Mouse (Mus musculus) kidney, adult 8-10 months (tissue): ENCODE measurements around the gene Gsdma2.
"Not testable (repeated sequence)": the region's sequence is repeated elsewhere in the genome, so short reads cannot be mapped to it uniquely, and the experiment has no call there.

Source experiments
- DNase-seq, 2 experiments: peaks; one replicate each; pipeline ENCODE4 v3.0.0; 2022

Gene Gsdma2

GRCm38 (mm10) chr11:98671284-98671815 is 24.8 kb downstream of the Gsdma2 start:
- no peak for DNase-seq

- DNase-seq: no peak
Observed at GRCm38 (mm10) chr11:98671857-98672256, 25.3 kb downstream of the Gsdma2 start.

GRCm38 (mm10) chr11:98672482-98672881 is 25.9 kb downstream of the Gsdma2 start:
- no peak for DNase-seq

GRCm38 (mm10) chr11:98673136-98673535 is 26.6 kb downstream of the Gsdma2 start:
- peak in 1 of 2 experiments; percentile 61 for DNase-seq

- no peak for DNase-seq
Observed at GRCm38 (mm10) chr11:98675829-98676363, 29.3 kb downstream of the Gsdma2 start.

GRCm38 (mm10) chr11:98680023-98680422 is 33.5 kb downstream of the Gsdma2 start:
- no peak for DNase-seq

- not testable (repeated sequence) for DNase-seq
Observed at GRCm38 (mm10) chr11:98680595-98680994, 34.0 kb downstream of the Gsdma2 start.

GRCm38 (mm10) chr11:98681186-98681585 is 34.6 kb downstream of the Gsdma2 start:
- DNase-seq: no peak

- DNase-seq: peak; percentile 97 to 98
Observed at GRCm38 (mm10) chr11:98681786-98682745, 35.5 kb downstream of the Gsdma2 start, which contains the start of gene Psmd3. TSS of gene Psmd3 (plus strand) at chr11:98682554.

GRCm38 (mm10) chr11:98682811-98683210 is 36.3 kb downstream of the Gsdma2 start:
- DNase-seq: peak in 1 of 2 experiments; percentile 36

- DNase-seq: no peak
Observed at GRCm38 (mm10) chr11:98685642-98686041, 39.1 kb downstream of the Gsdma2 start.

- peak; percentile 83 to 89 for DNase-seq
Observed at GRCm38 (mm10) chr11:98686976-98687375, 40.4 kb downstream of the Gsdma2 start.

- DNase-seq: no peak
Observed at GRCm38 (mm10) chr11:98688009-98688408, 41.5 kb downstream of the Gsdma2 start.

- no peak for DNase-seq
Observed at GRCm38 (mm10) chr11:98693201-98693600, 46.6 kb downstream of the Gsdma2 start.

- no peak for DNase-seq
Observed at GRCm38 (mm10) chr11:98693746-98694145, 47.2 kb downstream of the Gsdma2 start.

- DNase-seq: no peak
Observed at GRCm38 (mm10) chr11:98694301-98694700, 47.7 kb downstream of the Gsdma2 start.

- no peak for DNase-seq
Observed at GRCm38 (mm10) chr11:98695408-98695807, 48.8 kb downstream of the Gsdma2 start.

- no peak for DNase-seq
Observed at GRCm38 (mm10) chr11:98696454-98697216, 50.1 kb downstream of the Gsdma2 start.

- DNase-seq: no peak
Observed at GRCm38 (mm10) chr11:98697225-98697624, 50.7 kb downstream of the Gsdma2 start.

GRCm38 (mm10) chr11:98698849-98699640 is 52.5 kb downstream of the Gsdma2 start:
- DNase-seq: no peak

- DNase-seq: peak; percentile 67 to 87
Observed at GRCm38 (mm10) chr11:98699911-98700310, 53.4 kb downstream of the Gsdma2 start.

GRCm38 (mm10) chr11:98701213-98701670 is 54.7 kb downstream of the Gsdma2 start, which contains the start of gene Csf3:
TSS of gene Csf3 (plus strand) at chr11:98701263.
- no peak for DNase-seq
